Mouse (Mus musculus) spleen, postnatal 0 days (tissue): ENCODE measurements around the gene Brwd1. TPM values are rescaled to one million over a fixed set of nuclear protein-coding genes. Genes with fewer than 3 reads are reported as not detected.

Experiments used
- polyA plus RNA-seq: library from polyadenylated mRNA; unstranded; fragments of >200 nt; fragmentation: Nextera tagmentation; extraction: Ambion mirVana; gene quantifications from 2 replicates; pipeline ENCODE4 v1.2.1, GENCODE M21; 2015

Gene Brwd1
- polyA plus RNA-seq = 19.9 and 24.7 TPM in 2 replicates

GRCm38 (mm10) chr16:96082301-96083178, at the start of gene Brwd1:
Gene Brwd1, minus strand, starts transcription at chr16:96082526.

GRCm38 (mm10) chr16:96127657-96128344, 45.5 kb upstream of the Brwd1 start, which contains the start of gene Hmgn1:
Gene Hmgn1, minus strand, starts transcription at chr16:96127729.

GRCm38 (mm10) chr16:95990462-95991121, 91.7 kb downstream of the Brwd1 start, which contains the start of gene Psmg1:
Gene Psmg1, minus strand, starts transcription at chr16:95990960.

Other genes starting within 250 kb of the Brwd1 start
- 50.6 and 51.3 TPM in 2 replicates for gene Psmg1, start 91.6 kb downstream of the Brwd1 start, polyA plus RNA-seq
- 164 and 166 TPM in 2 replicates for gene Hmgn1, start 45.2 kb upstream of the Brwd1 start, polyA plus RNA-seq
- 15.4 and 16.4 TPM in 2 replicates for gene Wrb, start 62.9 kb upstream of the Brwd1 start, polyA plus RNA-seq
- gene Lca5l, start 109.7 kb upstream of the Brwd1 start, polyA plus RNA-seq = 0.37 and 0.53 TPM in 2 replicates
- gene Sh3bgr, start 117.9 kb upstream of the Brwd1 start, polyA plus RNA-seq = 1.3 and 3.8 TPM in 2 replicates
- 0.06 and 0.12 TPM in 2 replicates for gene B3galt5, start 153.3 kb upstream of the Brwd1 start, polyA plus RNA-seq